Mouse (Mus musculus): ENCODE data around the gene Nit2.

The Nit2 gene

GRCm38 (mm10) chr16:57159835-57160234 lies 7.3 kb downstream of the Nit2 start:
- DNase-seq, result no peak

GRCm38 (mm10) chr16:57157728-57158127 lies 9.4 kb downstream of the Nit2 start:
- DNase-seq, result no peak

GRCm38 (mm10) chr16:57157076-57157475 lies 10.1 kb downstream of the Nit2 start:
- peak; percentile 28 to 62 for DNase-seq

- DNase-seq, result no peak
Observed at GRCm38 (mm10) chr16:57155899-57156298, 11.2 kb downstream of the Nit2 start.

- DNase-seq, result no peak
Observed at GRCm38 (mm10) chr16:57151437-57151836, 15.7 kb downstream of the Nit2 start.

GRCm38 (mm10) chr16:57144741-57145140 lies 22.4 kb downstream of the Nit2 start:
- peak; percentile 38 to 43 for DNase-seq

- no peak for DNase-seq
Observed at GRCm38 (mm10) chr16:57133611-57134010, 33.5 kb downstream of the Nit2 start.

GRCm38 (mm10) chr16:57132326-57132725 lies 34.8 kb downstream of the Nit2 start:
- DNase-seq, result no peak

GRCm38 (mm10) chr16:57131544-57131943 lies 35.6 kb downstream of the Nit2 start:
- DNase-seq, result no peak

- peak in 1 of 2 experiments; percentile 36 for DNase-seq
Observed at GRCm38 (mm10) chr16:57130752-57131400, 36.3 kb downstream of the Nit2 start.

GRCm38 (mm10) chr16:57127825-57128224 lies 39.3 kb downstream of the Nit2 start:
- no peak for DNase-seq

GRCm38 (mm10) chr16:57126268-57126667 lies 40.9 kb downstream of the Nit2 start:
- no peak for DNase-seq

- no peak for DNase-seq
Observed at GRCm38 (mm10) chr16:57122682-57123445, 44.3 kb downstream of the Nit2 start.

GRCm38 (mm10) chr16:57121816-57122415 lies 45.2 kb downstream of the Nit2 start:
- no peak for DNase-seq

- peak; percentile 94 to 97 for DNase-seq
Observed at GRCm38 (mm10) chr16:57120913-57121815, 46.0 kb downstream of the Nit2 start, which contains the start of gene Tomm70a. Gene Tomm70a, plus strand, starts transcription at chr16:57121703.

GRCm38 (mm10) chr16:57117562-57117961 lies 49.6 kb downstream of the Nit2 start:
- DNase-seq, result no peak

GRCm38 (mm10) chr16:57116066-57116465 lies 51.1 kb downstream of the Nit2 start:
- DNase-seq, result peak in 1 of 2 experiments; percentile 25

Measured in kidney, postnatal 25 days (tissue).